Mouse (Mus musculus): Measurements from ENCODE around the gene Recql.

The Recql gene

GRCm38 (mm10) chr6:142387011-142387754 is at the start of gene Recql, which contains the start of gene Golt1b:
Gene Recql, minus strand, starts transcription at chr6:142387087.
Gene Golt1b, plus strand, starts transcription at chr6:142387221.
- peak; percentile 98 for DNase-seq (ENCODE audit: inconsistent ontology term)

DNA sequence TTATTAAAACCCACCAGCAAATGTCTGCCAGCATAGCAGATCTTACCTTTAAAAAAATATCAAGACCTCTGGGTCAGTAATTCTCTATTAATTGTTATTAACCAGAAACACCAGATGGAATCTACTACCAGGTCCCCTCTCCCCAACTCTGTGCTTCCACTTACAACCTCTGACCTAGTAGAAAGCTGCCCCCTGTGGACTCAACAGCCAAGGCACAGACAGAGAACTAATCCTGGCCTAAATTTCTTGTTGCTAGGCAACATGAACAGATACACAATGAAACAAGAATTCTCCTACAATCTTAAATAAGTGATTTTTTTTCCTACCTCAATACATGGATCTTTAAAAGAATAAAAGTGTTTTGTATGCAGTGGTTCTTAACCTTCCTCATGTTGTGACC is 42.2 kb upstream of the Recql start:
- no peak for DNase-seq (ENCODE audit: inconsistent ontology term)

GRCm38 (mm10) chr6:142424976-142425375 is 38.1 kb upstream of the Recql start:
- DNase-seq (ENCODE audit: inconsistent ontology term) = peak; percentile 40

DNA sequence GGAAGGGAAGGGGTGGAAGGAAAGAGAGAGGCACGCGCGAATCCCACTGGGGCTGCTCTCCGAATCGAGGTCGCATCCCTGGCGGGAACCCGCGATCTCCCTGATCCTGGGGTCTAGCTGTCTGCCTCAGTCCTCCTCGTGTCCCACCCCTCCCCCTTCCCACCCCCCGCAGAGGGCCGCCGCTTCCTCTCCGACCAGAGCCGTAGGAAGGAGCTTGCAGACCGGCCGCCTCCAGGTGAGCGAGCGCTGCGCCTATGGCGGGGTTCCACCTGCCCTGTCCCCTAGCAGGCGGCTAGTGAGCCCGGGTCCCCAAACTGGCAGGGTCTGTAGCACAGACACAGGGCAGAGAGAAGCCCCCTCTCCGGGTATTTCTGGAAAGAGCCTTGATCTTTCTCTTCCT is 27.7 kb upstream of the Recql start:
- DNase-seq (ENCODE audit: inconsistent ontology term) = no peak

DNA sequence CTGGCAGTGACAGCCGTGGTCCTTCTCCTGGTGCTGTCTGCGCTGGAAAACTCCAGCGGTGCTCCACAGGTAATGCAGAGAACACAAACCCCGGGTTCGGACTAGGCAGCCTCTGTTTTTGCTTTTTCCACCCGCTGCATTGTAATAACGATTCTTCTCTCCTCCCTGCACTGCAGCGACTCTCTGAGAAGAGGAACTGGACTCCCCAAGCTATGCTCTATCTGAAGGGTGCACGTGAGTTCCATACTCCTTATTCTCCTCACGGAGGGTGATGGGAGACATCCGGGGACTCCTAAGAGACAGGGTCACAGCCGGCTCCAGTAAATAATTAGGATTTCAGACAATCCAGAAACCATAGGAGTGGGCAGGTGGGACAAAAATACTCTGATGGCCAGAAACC is 27.0 kb upstream of the Recql start:
- DNase-seq (ENCODE audit: inconsistent ontology term) = no peak

GRCm38 (mm10) chr6:142412906-142413491 is 26.1 kb upstream of the Recql start, which contains the start of gene Spx:
Gene Spx, plus strand, starts transcription at chr6:142413441.
- peak; percentile 41 for DNase-seq (ENCODE audit: inconsistent ontology term)

DNA sequence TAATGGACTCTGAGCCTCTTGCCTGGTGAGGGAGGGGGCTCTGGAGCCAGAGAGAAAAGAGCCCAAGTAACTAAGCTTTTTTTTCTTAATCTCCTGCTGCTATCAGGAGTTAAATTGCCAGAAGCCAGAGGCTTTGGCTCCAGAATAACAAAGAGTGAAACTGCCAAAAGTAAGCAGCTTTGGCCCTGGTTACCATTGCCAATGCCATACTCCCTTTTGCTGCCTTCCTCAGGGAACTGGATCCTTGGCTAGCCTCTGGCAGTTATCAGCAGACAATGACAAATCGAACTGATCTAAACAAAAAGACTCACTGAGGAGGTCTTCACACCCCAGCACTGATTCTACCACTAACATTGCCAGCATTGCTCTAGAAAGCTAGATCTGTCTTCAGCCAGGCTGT is 24.3 kb upstream of the Recql start:
- peak; percentile 14 for DNase-seq (ENCODE audit: inconsistent ontology term)

- DNase-seq (ENCODE audit: inconsistent ontology term) = no peak
These were observed 8.9 kb upstream of the Recql start for GRCm38 (mm10) chr6:142395756-142396155.

DNA sequence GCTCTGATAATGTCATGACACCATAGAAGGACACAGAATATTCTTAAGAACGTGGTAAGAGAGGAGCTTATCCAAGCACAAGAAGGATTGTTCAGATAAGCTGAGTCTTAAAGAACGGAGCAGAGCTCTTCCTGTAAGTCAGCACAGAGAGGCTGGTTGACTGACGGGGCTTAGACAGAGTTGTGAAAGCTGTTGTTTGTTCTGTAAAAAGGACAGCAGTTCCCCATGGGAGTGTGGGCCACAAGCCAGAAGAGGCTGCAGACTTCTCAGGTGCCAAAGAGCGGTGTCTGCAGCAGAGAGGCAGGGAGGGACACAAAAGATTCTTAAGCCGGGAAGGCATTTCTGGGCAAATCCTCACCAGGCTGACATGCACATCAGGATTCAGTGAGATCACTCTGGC is 7.8 kb upstream of the Recql start:
- DNase-seq (ENCODE audit: inconsistent ontology term) = no peak

- no peak for DNase-seq (ENCODE audit: inconsistent ontology term)
These were observed 5.4 kb upstream of the Recql start for GRCm38 (mm10) chr6:142392312-142392711.

DNA sequence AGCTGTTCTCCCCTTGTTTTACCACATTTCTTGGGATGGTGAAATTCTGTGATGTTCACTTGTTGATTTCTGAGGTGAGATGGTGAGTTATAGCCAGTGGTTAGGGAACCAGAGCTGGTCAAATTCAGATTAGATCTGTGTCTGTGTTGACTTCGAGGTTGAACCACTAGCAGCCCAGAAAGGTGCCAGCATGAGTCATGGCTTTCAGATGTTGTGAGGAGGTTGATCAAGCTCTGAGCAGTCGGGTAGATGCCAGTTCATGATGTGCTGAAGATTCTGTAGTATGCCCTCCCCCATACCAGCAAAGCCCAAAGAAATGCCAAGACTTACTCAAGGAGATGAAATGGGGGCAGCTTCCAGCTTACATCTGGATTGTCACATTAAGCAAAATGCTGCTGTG is 2.2 kb upstream of the Recql start:
- DNase-seq (ENCODE audit: inconsistent ontology term) = peak; percentile 23

- no peak for DNase-seq (ENCODE audit: inconsistent ontology term)
These were observed 926 bp upstream of the Recql start for GRCm38 (mm10) chr6:142387755-142388271.

GRCm38 (mm10) chr6:142386285-142387010 is 439 bp downstream of the Recql start:
- DNase-seq (ENCODE audit: inconsistent ontology term) = no peak

DNA sequence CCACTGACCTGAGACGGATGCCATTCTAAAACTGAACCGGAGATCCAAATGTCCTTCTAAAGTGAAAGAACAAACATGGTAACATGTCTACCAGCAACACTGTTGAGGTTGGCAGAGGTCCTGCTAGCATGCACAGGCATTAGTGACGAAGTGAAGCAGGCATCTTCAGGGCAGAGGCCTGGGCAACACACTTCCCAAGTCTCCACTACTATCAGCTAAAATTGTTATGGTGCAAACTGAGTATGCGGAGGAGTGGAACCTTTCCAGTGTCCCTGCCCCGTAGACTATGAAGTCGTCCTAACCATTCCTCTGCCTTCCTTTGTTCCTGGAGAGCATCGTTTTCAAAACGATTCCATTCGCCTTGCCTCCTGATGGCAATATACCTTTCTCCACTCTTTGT is 2.4 kb downstream of the Recql start:
- no peak for DNase-seq (ENCODE audit: inconsistent ontology term)

- no peak for DNase-seq (ENCODE audit: inconsistent ontology term)
These were observed 5.3 kb downstream of the Recql start for GRCm38 (mm10) chr6:142381615-142382014.

DNA sequence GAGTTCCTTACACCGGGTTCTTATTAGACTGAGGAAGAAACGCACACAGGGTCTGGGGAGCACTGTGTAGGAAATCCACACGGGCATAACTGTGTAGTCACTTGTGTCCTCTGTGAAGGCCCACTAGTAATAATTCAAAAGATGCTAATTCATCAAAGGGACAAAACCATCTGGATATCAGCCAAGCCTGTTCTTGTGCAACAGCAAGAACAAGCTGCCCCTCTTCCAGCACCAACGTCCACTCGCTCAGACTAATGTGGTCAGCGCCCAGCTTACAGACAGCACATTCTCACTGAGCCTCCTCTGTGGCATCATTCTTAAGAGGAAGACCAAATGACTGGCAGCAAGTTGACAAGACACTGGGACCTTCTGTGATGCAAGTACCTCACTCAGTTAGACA is 6.9 kb downstream of the Recql start:
- no peak for DNase-seq (ENCODE audit: inconsistent ontology term)

DNA sequence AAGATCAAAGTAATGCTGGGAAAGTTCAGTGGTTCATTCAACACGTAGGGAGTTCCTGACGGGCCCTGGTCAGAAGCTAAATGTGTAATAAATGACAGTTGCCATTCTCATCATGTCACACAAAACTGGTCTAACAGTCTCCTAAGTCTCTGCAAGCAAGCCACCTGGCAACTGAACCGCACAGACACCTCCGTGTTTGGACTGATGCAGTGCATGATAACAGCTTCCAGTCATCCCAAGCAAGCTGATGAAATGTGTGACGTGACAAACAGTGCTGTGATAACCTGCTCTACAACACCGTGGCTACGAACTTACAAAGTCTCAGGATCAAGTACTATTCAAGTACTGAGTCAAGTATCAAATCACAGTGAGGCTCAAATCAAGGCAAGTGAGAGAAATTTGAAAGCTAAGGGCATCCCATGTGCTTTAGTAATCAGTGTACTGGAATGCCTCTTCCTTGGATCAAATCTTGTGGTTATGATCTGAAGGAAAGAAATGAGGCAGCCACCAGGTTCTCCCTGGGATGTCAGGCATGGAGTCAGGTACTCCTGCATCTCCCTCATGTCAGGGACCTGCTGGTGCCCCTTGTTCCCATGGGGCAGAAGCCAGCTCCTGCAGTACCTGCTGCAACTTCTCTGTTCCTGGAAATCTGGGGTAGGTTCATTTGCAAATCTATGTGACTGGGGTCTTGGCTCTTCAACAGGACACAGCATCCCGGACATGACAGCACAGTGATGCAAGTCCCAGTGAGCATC is 8.1 kb downstream of the Recql start:
- no peak for DNase-seq (ENCODE audit: inconsistent ontology term)

DNA sequence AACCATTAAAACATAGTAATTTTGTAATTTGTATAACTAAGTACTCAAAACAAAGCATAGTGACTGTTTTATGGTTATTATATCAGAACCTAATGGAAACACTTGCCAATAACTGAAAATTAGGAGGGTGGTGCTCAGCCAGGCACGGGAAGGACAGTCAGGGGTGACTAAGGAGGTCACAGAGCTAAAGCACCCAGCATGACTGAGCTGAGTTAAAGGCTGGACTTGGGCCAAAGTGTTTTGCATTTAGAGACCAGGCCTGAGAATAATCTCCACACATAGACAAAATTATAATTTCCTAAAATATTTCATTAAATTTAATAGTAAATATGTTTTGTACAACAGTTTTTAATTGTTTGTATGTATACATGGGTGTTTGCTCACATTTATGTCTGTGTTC is 9.8 kb downstream of the Recql start:
- no peak for DNase-seq (ENCODE audit: inconsistent ontology term)

DNA sequence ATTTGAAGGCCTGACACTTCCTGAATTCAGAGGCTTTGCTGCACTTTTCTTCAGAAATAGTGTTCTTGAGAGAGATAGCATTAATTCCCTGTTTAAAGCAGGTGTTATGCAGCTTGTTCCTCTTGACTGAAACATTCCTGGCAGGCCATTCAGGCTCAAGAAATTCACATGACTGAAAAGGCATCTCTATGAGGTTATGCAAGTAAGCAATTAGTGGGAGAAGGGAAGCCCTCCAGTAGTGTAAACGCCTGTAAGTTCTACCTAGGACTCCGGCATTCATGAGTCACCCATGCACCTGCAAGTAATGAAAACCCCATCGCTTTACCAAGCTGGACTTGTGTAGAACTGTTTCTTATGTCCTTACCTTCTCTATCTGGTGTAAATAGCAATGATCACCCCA is 17.3 kb downstream of the Recql start:
- no peak for DNase-seq (ENCODE audit: inconsistent ontology term)

DNA sequence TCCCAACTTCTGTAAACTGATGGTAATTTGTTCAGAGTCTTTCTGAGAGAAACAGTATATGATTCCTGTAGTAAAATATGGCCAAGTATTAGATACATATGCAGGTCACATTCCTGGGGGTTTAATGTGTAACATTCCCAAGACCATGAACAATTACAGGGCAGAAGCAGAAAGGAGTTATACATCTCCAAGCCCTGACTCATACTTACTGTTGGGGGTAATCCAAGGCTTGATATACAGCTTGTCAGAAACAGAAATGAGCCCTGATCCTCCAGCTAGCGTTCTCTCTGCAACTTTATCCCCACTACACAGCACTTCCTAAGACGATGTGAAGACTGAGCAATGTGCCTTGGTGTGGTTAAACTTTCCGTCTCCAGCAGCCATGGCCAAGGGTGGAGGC is 19.3 kb downstream of the Recql start:
- DNase-seq (ENCODE audit: inconsistent ontology term) = peak; percentile 16

GRCm38 (mm10) chr6:142366473-142367018 is 20.3 kb downstream of the Recql start:
- DNase-seq (ENCODE audit: inconsistent ontology term) = no peak
